Mouse (Mus musculus) brown adipose tissue, adult 24 weeks (tissue): ENCODE measurements around the gene Donson. TPM values are rescaled to one million over a fixed set of nuclear protein-coding genes. Genes with fewer than 3 reads are reported as not detected.
A peak's percentile ranks its signal among the peaks of the same experiment; 100 is the strongest.
"Not testable (repeated sequence)": the region's sequence is repeated elsewhere in the genome, so short reads cannot be mapped to it uniquely, and the experiment has no call there.

Experiments used
- H3K27ac ChIP-seq: fragments of 200-500 bp; replicated peaks from 2 replicates; pipeline ENCODE4 v1.5.1; 2012; ENCODE audit warnings: low read depth, mild to moderate bottlenecking, low read length
- H3K4me1 ChIP-seq: fragments of 200-500 bp; 2 replicates; pipeline ENCODE4 v1.6.1; 2012; ENCODE audit warnings: low read length, mixed read lengths; ENCODE audit not compliant: control insufficient read depth, insufficient read depth, insufficient read length
- H3K4me3 ChIP-seq: fragments of 200-500 bp; 2 replicates; pipeline ENCODE4 v1.5.1; 2012; ENCODE audit warnings: low read depth, mild to moderate bottlenecking, low read length, moderate library complexity; ENCODE audit not compliant: insufficient read depth
- polyA plus RNA-seq: library from polyadenylated mRNA; stranded (reverse); fragments of >200 nt; gene quantifications from 2 replicates; pipeline ENCODE4 v1.2.4, GENCODE M21; 2012; ENCODE audit not compliant: missing spikeins, insufficient read depth, insufficient read length

Donson gene
- polyA plus RNA-seq, 1 experiment, result 4.1 TPM

DNA sequence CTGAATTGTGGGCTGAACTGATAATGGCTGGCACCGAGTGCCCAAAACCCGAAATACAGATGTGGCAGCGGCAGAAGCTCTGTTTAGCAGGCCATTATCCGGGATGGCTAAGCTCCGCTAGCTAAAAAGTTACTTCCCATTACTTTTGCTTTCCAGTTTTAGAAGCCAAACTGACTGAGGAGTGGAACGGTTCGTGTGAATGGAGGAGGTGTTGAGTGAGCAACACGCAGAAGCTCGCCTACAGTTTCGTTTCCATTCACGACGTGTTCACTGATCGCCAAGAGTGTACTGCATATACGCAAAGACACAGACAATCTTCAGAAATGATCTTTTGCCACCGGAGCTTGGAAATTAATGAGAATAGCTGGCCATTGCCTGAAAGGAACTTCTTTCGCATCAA lies 26.2 kb downstream of the Donson start:
- Histone ChIP-seq H3K27ac (no peak overlapping the region), H3K4me3 (no peak overlapping the region), H3K4me1 (no peaks in the 10 kb centered on the region; the same call in 1 of the 2 replicates)

DNA sequence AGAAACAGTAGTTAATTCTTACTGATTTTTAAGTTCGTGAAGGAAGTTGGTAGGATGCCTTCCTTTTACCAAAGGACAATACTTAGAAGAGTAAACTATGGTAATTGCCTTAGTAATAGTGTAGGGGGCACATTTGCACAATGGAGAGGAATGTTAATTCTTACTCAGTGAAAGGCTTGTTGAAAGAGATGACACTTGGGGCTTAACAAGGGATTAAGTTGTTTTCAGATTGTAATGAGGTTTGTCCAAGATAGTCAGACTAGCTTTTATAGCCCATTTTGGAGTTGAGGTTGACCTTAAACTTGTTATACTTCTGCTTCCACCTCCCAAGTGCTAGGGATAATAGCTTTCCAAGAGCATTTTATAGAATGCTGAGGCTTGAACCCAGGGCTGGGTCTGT lies 27.2 kb downstream of the Donson start:
- no peaks in the 10 kb centered on the region; the same call in 1 of the 2 replicates for H3K4me1 ChIP-seq

DNA sequence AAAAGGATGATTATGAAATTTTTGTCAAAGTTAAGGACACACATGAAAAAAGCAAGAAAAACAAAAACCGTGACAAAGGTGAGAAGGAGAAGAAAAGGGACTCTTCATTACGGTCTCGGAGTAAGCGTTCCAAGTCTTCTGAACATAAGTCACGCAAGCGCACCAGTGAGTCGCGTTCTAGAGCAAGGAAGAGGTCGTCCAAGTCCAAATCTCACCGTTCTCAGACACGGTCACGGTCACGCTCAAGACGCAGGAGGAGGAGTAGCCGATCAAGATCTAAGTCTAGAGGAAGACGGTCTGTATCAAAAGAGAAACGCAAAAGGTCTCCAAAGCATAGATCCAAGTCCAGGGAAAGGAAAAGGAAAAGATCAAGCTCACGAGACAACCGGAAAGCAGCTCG lies 28.8 kb downstream of the Donson start:
- no peaks in the 10 kb centered on the region; the same call in 1 of the 2 replicates for H3K4me1 ChIP-seq
- no peak overlapping the region for H3K27ac ChIP-seq
- no peak overlapping the region for H3K4me3 ChIP-seq

More for the DNA sequence above, 27.2 kb downstream of the Donson start:
- no peak overlapping the region for H3K4me3 ChIP-seq
- H3K27ac ChIP-seq, result no peak overlapping the region

DNA sequence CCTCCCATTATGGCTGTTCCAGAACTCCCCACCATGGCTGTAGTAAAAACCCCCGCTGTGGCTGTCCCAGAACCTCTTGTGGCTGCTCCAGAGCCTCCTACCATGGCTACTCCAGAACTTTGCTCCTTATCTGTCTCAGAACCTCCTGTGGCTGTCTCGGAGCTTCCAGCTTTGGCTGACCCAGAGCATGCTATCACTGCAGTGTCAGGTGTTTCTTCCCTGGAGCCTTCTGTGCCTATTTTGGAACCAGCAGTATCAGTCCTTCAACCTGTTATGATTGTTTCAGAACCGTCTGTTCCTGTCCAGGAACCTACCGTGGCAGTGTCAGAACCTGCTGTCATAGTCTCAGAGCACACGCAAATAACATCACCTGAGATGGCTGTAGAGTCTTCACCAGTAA lies 30.1 kb downstream of the Donson start:
- no peak overlapping the region for H3K27ac ChIP-seq

DNA sequence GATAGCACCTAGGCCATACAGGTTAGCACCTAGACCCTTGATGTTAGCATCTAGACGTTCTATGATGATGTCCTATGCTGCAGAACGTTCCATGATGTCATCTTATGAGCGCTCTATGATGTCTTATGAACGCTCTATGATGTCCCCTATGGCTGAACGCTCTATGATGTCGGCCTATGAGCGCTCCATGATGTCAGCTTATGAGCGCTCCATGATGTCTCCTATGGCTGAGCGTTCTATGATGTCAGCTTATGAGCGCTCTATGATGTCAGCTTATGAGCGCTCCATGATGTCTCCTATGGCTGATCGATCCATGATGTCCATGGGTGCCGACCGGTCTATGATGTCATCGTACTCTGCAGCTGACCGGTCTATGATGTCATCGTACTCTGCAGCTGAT lies 31.3 kb downstream of the Donson start:
- no peak overlapping the region for H3K27ac ChIP-seq
- H3K4me3 ChIP-seq, result no peak overlapping the region
- H3K4me1 ChIP-seq, result no peaks in the 10 kb centered on the region; the same call in 1 of the 2 replicates

More for the DNA sequence above, 30.1 kb downstream of the Donson start:
- Histone ChIP-seq H3K4me1 (no peaks in the 10 kb centered on the region; the same call in 1 of the 2 replicates), H3K4me3 (no peak overlapping the region)

DNA sequence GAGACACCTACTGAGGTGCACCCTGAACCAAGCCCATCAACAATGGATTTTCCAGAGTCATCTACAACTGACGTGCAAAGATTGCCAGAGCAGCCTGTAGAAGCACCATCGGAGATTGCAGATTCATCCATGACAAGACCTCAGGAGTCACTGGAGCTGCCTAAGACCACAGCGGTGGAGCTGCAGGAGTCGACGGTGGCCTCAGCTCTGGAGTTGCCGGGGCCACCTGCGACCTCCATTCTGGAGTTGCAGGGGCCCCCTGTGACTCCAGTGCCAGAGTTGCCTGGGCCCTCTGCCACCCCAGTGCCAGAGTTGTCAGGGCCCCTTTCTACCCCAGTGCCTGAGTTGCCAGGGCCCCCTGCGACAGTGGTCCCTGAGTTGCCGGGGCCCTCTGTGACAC lies 33.3 kb downstream of the Donson start:
- H3K4me1 ChIP-seq, result no peaks in the 10 kb centered on the region; the same call in 1 of the 2 replicates
- no peak overlapping the region for H3K27ac ChIP-seq
- H3K4me3 ChIP-seq, result no peak overlapping the region

DNA sequence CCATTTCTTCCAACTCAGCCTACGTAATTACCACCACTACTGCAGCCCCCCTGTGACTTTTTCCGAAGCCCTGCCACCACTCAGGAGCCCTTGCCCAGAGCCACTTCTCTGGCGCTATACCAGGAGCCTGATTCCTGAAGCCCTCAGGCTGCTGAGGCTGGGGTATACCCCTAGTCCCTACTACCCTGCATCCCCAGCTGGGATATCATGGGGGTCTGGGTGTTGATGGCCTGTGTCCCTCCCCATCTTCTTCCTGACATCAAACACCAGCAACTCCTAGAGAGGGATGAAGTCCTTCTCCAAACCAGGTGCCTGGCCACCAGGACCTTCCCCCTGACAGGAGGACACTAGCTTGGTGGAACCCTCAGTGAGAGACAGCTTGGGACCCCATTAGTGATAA lies 36.4 kb downstream of the Donson start:
- no peak overlapping the region for H3K27ac ChIP-seq
- no peaks in the 10 kb centered on the region; the same call in 1 of the 2 replicates for H3K4me1 ChIP-seq
- no peak overlapping the region for H3K4me3 ChIP-seq

DNA sequence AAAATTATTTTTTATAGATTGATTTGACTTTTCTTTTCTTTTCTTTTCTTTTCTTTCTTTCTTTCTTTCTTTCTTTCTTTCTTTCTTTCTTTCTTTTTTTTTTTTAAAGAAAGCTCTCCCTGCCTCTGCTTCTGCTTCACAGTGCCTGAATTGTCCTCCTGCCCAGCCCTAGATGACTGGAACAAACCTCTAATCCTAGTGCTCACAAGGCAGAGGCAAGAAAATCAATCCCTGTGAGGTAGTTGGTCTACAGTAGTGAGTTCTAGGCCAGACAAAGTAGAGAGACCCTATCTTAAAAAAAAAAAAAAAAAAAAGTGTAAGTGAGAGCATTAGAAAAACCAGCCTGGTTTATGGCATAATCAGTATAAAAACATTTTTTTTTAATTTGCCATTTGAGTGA lies 38.8 kb downstream of the Donson start:
- Histone ChIP-seq H3K4me1 (no peaks in the 10 kb centered on the region; the same call in 1 of the 2 replicates), H3K27ac (no peak overlapping the region), H3K4me3 (no peak overlapping the region)

DNA sequence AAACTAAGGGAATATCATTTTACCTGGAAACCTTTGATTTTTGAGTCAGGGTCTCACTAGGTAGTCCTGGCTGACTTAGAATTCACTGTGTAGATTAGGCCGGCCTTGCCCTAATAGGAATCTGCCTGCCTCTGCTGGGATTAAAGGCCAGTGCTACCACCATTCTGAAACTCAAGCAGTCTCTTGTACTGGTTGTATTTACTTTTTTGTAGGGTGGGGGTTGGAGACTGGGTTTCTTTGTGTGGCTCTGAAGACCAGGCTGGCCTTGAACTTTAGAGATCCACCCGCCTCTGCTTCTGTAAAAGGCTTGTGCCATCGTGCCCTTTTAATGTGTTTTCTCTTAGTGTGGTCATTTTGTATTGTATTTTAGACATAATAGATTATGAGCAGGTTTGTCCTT lies 39.3 kb downstream of the Donson start:
- Histone ChIP-seq H3K27ac (no peak overlapping the region), H3K4me3 (peak overlapping the region; percentile 21; the same call in 1 of the 2 replicates), H3K4me1 (no peaks in the 10 kb centered on the region; the same call in 1 of the 2 replicates)

DNA sequence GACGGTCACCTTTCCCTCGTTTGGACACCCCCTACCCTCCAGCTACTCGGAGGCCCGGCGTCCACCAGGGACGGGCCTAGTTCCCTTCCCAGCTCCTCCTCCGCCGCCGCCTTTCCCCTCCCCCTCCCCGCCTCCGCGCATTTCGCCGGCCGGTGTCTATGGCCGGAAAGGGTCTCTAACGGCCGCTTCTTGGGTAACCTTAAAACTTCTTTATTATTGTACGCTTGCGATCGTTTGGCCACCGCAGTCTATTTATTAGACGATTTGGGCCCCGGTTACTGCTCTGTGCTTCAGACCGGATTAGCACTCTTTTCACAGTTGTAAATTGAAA lies 40.4 kb downstream of the Donson start:
- peak overlapping the region; percentile 96 for H3K27ac ChIP-seq
- peak overlapping the region; percentile 71 for H3K4me3 ChIP-seq

DNA sequence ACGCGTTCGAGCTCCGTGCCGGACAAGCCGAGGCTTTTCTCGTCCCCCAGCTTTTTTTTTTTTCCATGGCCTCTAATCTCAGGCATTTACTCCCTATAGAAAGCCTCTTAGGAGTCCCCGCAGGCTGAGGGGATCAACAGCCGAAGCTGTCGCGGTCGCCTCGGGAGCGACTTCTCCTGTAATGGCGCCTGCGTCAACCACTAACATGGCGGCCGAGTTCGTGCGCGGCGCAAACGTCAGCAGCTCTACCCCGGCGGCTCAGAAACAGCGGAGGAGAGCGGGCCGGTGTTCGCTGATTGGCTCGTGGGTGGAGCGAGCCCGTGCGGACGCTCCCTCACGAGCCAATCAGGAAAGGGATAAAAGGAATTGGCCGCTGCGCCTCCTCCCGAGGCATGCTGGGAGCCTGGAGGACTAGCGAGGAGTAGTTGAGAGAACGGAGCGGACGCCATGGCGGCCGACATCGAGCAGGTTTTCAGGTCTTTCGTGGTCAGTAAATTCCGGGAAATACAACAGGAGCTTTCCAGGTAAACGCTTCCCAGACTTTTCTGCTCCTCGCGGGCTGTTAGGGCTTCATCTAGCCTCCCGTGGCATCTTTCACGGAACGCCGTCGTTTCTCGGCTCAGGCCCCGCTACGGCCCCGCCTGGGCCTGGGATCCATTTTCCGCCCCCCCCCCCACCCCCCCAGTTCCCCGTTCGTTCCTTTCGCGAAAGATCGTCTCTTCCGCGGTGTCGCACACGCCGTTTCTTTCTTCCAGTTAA lies 40.9 kb downstream of the Donson start, which contains the start of gene Son:
Gene Son (plus strand): TSS at position 46 of the 759 bp plus-strand sequence.
- Histone ChIP-seq H3K4me3 (peak within 1 kb of the TSS; percentile 71), H3K27ac (peak within 1 kb of the TSS; percentile 96), H3K4me1 (no peaks in the 10 kb centered on the region; the same call in 1 of the 2 replicates)

More for the DNA sequence above, 40.4 kb downstream of the Donson start:
- no peaks in the 10 kb centered on the region; the same call in 1 of the 2 replicates for H3K4me1 ChIP-seq

DNA sequence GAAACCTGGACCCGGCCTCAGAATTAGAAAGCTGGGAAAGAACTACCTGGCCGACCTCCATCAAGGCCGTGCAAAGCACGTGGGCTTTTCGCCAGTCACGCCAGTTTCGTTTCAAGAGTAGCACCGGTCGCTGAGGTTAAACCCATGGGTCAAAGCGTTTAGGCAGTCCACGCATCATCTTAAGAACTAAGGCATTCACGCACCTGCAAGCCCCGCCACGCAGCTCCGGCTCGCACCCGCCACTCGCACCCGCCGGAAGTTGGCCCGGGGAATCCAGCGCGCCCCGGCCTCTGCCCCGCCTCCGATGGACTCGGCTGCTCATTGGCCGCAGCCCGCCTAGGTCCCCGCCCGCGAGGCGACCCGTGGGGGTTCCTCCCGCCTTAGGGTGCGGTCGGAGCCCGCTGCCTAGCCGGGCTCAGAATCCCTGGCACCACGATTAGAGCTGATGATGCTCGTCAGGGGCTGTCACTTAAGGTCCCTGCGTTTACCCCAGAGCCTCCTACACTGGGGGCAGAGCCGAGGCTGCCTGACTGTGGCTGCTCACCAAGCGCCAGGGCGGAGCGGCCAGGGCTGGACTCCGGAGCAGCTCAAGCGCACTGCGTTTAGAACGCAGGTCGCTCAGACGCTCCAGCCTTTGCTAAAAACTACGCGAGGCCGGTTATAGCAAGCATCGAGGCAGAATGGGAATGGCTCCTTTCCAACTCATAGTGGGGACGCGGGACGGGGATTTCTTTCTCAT lies 41.7 kb downstream of the Donson start, which contains the start of gene Gart:
Gene Gart (minus strand): TSS at position 272 of the 739 bp plus-strand sequence.
- Histone ChIP-seq H3K4me1 (no peaks in the 10 kb centered on the region), H3K4me3 (peak within 1 kb of the TSS; percentile 71), H3K27ac (peak within 1 kb of the TSS; percentile 96)

DNA sequence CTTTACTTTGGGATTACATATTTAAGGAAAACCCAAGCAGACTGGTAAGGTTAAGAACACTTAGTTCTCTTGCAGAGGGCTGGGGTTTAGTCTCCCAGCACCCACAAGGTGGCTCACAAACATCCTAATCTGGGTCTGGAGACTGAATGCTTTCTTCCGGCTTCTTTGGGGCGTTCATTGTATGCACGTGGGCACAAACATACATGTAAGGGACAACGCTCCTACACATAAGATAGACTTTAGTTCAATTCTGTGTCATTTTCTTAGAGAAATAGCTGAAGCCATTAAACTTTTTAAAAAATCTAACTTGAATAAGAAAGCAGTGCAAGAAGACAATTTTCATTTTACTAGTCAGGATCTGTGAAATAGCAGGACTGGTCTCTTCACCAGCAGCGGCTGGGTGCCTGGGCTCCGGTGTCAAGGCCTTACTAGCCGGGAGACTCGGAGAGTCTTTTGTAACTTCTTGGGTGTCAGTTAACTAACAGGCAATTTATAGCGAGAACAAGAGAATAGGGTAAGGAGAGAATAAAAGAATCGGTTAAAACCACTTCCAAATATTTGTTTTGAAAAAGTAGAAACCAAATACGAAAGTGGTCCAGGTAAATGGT lies 42.5 kb downstream of the Donson start:
- Histone ChIP-seq H3K27ac (no peak overlapping the region), H3K4me3 (peak overlapping the region; percentile 64), H3K4me1 (no peaks in the 10 kb centered on the region)

DNA sequence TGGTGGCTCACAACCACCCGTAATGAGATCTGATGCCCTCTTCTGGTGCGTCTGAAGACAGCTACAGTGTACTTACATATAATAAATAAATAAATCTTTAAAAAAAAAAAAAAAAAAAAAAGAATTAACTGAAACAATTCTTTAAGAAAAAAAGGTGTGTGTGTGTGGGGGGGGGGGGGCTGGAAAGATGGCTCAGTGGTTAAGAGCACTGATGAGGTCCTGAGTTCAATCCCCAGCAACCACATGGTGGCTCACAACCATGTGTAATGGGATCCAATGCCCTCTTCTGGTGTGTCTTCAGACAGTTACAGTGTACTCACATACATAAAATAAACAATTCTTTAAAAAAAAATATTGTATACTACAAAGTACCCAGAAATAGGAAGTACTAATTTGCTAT lies 43.1 kb downstream of the Donson start:
- not testable (repeated sequence) for H3K27ac ChIP-seq, H3K4me1 ChIP-seq, H3K4me3 ChIP-seq

DNA sequence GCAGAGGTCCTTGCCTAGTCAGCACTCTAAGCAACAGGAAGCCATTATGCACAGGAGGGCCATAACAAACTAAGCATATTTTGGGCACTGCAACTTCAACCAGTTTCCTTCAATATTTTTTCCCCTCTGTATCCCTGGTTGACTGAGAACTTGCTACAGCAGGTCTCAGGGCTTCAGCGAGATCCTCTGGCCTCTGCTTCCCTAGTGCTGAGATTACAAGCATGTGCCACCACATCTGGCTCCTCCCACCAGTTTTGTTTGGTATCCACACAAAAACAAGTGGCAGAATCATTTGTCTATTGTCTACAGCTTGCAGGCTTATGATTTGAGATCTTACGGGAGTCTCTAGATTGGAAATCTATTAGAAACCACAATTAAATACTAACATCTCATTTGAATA lies 43.7 kb downstream of the Donson start:
- no peak overlapping the region for H3K4me3 ChIP-seq
- no peak overlapping the region for H3K27ac ChIP-seq
- no peaks in the 10 kb centered on the region for H3K4me1 ChIP-seq
